Mouse (Mus musculus) liver, embryonic 13.5 days (tissue): Measurements from ENCODE around the gene Cd44. TPM values are rescaled to one million over a fixed set of nuclear protein-coding genes. Genes with fewer than 3 reads are reported as not detected.

Source experiments
- ATAC-seq: fragments of 200-750 bp; cut with Nextera tagmentation; 2 replicates; pipeline ENCODE4 v1.8.0; 2017; ENCODE audit warnings: low read depth, mild to moderate bottlenecking, moderate number of reproducible peaks, moderate library complexity
- DNase-seq: peaks from one replicate; pipeline ENCODE4 v3.0.0; 2022
- H3K27ac ChIP-seq: fragments of 300-500 bp; sonication (generic); 2 replicates; pipeline ENCODE4 v1.5.1; 2015; ENCODE audit warnings: moderate library complexity, mild to moderate bottlenecking, inconsistent platforms
- H3K27me3 ChIP-seq: fragments of 300-500 bp; sonication (generic); 2 replicates; pipeline ENCODE4 v1.6.1; 2015; ENCODE audit warnings: mild to moderate bottlenecking, inconsistent platforms
- H3K36me3 ChIP-seq: fragments of 300-500 bp; sonication (generic); 2 replicates; pipeline ENCODE4 v1.6.1; 2015; ENCODE audit warnings: mild to moderate bottlenecking, inconsistent platforms
- H3K4me1 ChIP-seq: fragments of 300-500 bp; sonication (generic); replicated peaks from 2 replicates; pipeline ENCODE4 v1.6.1; 2015; ENCODE audit warnings: inconsistent platforms
- H3K4me2 ChIP-seq: fragments of 300-500 bp; sonication (generic); 2 replicates; pipeline ENCODE4 v1.6.1; 2015; ENCODE audit warnings: inconsistent platforms, mild to moderate bottlenecking, moderate library complexity
- H3K4me3 ChIP-seq: fragments of 300-500 bp; sonication (generic); replicated peaks from 2 replicates; pipeline ENCODE4 v1.5.1; 2015; ENCODE audit warnings: mild to moderate bottlenecking, inconsistent platforms
- H3K9ac ChIP-seq: fragments of 300-500 bp; sonication (generic); 2 replicates; pipeline ENCODE4 v1.6.1; 2015; ENCODE audit warnings: mild to moderate bottlenecking, inconsistent platforms
- H3K9me3 ChIP-seq: fragments of 300-500 bp; sonication (generic); replicated peaks from 2 replicates; pipeline ENCODE4 v1.6.1; 2016; ENCODE audit warnings: inconsistent platforms
- WGBS: fragments of 180-500 bp; shearing (Covaris S2); methylation state at CpG from one replicate; pipeline ENCODE4 v1.1.7; 2015; ENCODE audit not compliant: insufficient replicate concordance; 5-methylcytosine and 5-hydroxymethylcytosine counted together
- polyA plus RNA-seq: library from polyadenylated mRNA; unstranded; fragments of >200 nt; fragmentation: Nextera tagmentation; extraction: Ambion mirVana; gene quantifications from 2 replicates; pipeline ENCODE4 v1.2.1, GENCODE M21; 2015

The Cd44 gene
- polyA plus RNA-seq, 1 experiment from 2014 or later = 15.1 TPM

DNA sequence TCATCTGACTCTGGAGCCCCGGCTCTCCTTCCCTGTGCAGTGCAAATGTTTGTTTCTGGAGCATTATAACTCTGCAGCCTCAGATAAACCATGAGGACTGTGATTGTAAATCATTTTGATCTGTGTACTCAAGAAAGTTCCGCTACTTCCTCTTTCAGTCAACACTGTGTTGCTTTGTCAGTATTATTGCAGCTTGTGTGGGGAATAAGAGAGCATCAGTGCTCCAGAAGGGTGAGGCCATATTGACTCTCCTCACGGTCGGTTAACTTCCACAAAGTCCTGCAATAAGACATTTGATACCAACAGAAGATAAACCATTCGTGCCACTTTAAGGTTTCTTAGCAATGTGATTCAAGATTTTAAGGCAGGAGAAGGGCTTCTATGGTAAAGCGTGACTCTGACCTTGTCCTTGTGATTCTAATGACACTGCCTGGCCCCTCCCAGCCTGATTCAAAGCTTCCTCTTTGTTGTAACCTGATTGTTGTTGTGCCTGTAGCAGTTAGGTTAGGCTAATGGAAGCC lies 86.1 kb downstream of the Cd44 start:
- Histone ChIP-seq H3K36me3 (peaks cover 26% of the 10 kb centered on the region), H3K4me1 (no peaks in the 10 kb centered on the region), H3K9me3 (no peaks in the 10 kb centered on the region), H3K4me3 (no peak overlapping the region), H3K27me3 (no peaks in the 10 kb centered on the region), H3K27ac (no peak overlapping the region), H3K9ac (no peak overlapping the region), H3K4me2 (no peak overlapping the region)
- WGBS = 65% methylated on average over 6 of the region's 6 CpGs
- DNase-seq = no peak
- no peak for ATAC-seq

DNA sequence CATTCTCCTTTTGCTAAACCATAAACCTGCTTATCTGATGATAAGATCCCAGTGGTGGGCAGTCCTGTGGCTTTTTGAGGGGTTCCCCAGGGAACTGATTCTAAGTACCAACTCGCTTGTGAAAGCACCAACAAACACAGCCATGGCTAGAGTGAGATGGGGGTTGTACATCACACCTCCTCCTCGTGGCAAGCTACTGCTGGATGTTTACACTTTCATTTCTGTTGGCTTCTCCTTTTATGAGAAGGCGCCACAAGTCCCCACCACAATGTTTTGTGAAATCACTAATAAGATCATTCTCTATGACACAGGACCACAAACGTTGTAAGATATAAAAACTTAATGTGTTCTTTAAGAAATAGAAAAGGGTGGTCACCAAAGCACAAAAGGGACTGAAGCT lies 88.7 kb downstream of the Cd44 start:
- H3K9ac ChIP-seq = no peak overlapping the region
- WGBS = 62% methylated on average over 4 of the region's 4 CpGs
- no peaks in the 10 kb centered on the region for H3K27me3 ChIP-seq
- no peak overlapping the region for H3K27ac ChIP-seq
- no peaks in the 10 kb centered on the region for H3K9me3 ChIP-seq
- no peaks in the 10 kb centered on the region for H3K4me1 ChIP-seq
- H3K36me3 ChIP-seq = peaks cover 15% of the 10 kb centered on the region
- H3K4me2 ChIP-seq = no peak overlapping the region
- ATAC-seq = no peak
- no peak for DNase-seq
- no peak overlapping the region for H3K4me3 ChIP-seq

DNA sequence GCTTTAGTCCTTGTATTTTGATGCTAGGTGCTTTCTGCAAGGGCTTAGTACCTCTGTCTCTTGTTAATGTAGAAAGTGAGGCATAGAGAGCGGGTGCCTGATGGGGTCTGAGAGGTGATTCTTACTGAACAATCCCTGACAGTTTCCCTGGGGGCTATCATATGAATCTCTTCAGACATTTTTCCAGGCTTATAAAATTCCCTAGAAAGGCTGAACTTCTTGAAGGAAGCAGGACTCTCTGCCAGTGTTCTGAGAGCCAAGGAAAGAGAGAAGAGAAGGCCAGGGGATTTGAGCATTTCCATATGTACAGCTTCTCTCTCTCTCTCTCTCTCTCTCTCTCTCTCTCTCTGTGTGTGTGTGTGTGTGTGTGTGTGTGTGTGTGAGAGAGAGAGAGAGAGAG lies 92.0 kb downstream of the Cd44 start:
- no peaks in the 10 kb centered on the region for H3K27me3 ChIP-seq
- H3K4me2 ChIP-seq = no peak overlapping the region
- ATAC-seq (no peak), DNase-seq (no peak)
- H3K36me3 ChIP-seq = peaks cover 11% of the 10 kb centered on the region
- H3K9ac ChIP-seq = no peak overlapping the region
- no peaks in the 10 kb centered on the region for H3K9me3 ChIP-seq
- no peak overlapping the region for H3K4me3 ChIP-seq
- no peaks in the 10 kb centered on the region for H3K4me1 ChIP-seq
- H3K27ac ChIP-seq = no peak overlapping the region
- 69% methylated on average over 1 of the region's 1 CpGs for WGBS

DNA sequence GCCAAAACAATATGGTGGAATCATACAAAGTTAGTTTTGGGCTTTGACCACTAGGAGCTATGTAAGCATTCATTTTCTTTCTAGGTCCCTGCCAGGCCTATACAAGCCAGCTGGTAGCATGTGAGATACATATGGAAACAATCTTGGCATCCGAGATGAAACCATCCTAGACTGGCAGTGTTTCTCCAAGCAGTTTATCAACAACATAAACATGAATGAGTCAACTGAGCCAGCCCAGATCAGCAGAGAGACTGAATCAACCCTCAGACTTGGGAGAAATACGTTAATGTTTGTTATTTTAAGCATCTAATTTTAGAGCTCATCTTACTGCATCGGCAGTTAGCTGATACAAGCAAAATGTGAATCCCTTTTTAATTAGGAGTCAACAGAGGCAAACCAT lies 93.8 kb downstream of the Cd44 start:
- Histone ChIP-seq H3K4me2 (no peak overlapping the region), H3K4me3 (no peak overlapping the region), H3K27me3 (no peaks in the 10 kb centered on the region), H3K36me3 (0 out of 2 replicates have a peak, but pooled peaks cover under 1% of the 10 kb centered on the region), H3K9ac (no peak overlapping the region), H3K9me3 (no peaks in the 10 kb centered on the region), H3K27ac (no peak overlapping the region), H3K4me1 (no peaks in the 10 kb centered on the region)
- ATAC-seq = no peak
- WGBS = 71% methylated on average over 3 of the region's 3 CpGs
- no peak for DNase-seq

DNA sequence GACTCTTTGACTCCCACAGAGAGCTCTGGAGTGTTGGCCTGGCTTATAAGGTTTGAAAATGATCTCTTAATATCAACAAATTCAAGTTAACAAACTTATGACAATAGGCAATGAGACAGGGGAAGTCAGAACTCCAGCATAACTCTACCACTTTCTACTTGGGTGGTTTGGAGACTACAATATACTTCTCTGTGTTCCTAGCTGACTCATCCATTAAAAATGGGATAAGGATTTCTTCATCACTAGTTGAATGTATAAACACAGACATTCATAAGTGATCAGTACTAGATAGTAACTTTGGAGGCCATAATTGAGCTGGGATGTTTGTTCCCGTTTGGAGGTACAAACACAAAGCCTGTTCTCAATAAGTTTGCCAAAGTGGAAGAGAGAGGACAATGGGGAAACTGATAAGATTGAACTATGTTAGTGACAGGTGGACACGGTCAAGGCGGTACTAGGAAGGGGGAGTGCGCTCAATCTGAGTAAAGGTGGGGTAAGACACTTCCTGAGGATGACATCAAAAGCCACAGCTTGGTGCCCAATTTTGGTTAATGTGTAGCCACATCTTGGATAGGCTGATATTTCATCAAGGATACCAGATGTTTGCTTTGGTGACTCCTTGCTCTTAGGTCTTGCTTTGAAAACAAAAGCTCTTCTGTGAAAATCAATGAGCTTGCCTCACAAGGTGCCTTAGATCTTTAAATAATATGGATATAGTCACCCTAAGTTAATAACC lies 95.5 kb downstream of the Cd44 start:
- Histone ChIP-seq H3K4me1 (no peaks in the 10 kb centered on the region), H3K4me2 (no peak overlapping the region), H3K9ac (no peak overlapping the region), H3K36me3 (no peaks in the 10 kb centered on the region), H3K9me3 (no peaks in the 10 kb centered on the region), H3K27me3 (no peaks in the 10 kb centered on the region), H3K27ac (no peak overlapping the region), H3K4me3 (no peak overlapping the region)
- no peak for ATAC-seq
- 57% methylated on average over 4 of the region's 4 CpGs for WGBS
- DNase-seq = no peak

DNA sequence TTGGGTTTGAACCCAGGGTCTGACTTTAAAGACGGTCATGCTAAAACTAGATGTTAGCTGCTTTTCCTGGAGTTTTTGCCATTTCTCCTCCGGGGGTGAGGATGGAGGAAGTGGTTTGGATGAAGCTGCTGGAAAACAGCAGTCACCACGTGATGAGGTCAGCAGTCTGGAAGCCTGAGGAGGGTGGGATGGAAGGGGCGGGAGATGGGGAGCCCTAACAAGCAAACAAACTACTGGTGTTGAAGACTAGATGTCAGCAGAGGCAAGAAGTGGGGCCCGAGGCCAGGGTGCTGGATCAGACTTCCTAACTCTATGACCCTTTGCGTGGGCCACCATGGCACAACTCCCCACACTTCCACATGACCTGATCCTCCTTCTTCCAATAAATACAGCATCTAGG lies 96.2 kb downstream of the Cd44 start:
- H3K27me3 ChIP-seq = no peaks in the 10 kb centered on the region
- H3K27ac ChIP-seq = no peak overlapping the region
- no peaks in the 10 kb centered on the region for H3K4me1 ChIP-seq
- H3K36me3 ChIP-seq = no peaks in the 10 kb centered on the region
- 50% methylated on average over 6 of the region's 6 CpGs for WGBS
- no peak overlapping the region for H3K4me3 ChIP-seq
- no peak overlapping the region for H3K9ac ChIP-seq
- no peak for DNase-seq
- ATAC-seq = no peak
- no peak overlapping the region for H3K4me2 ChIP-seq
- H3K9me3 ChIP-seq = no peaks in the 10 kb centered on the region

DNA sequence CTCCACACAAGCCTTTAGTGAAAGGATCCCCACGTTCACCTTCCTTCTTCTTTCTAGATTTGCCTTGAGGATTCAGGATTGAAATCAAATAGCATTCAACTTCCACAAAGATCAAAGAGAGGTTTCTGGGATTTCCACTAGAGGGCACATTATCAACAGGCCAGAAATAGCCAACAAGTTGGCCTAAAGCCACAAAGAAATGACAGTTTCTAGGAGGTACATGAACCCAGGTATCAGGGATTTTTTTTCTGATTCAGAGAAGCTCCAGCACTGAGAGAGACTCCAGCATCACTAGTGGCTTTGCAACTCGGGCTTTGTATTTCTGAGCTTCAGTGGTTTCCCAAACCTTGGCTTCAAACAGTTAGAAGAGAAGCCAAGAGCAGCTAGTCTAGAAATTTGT lies 97.4 kb downstream of the Cd44 start:
- ATAC-seq = no peak
- Histone ChIP-seq H3K4me2 (no peak overlapping the region), H3K27me3 (no peaks in the 10 kb centered on the region), H3K9ac (no peak overlapping the region), H3K4me3 (no peak overlapping the region), H3K4me1 (no peaks in the 10 kb centered on the region), H3K27ac (no peak overlapping the region), H3K36me3 (no peaks in the 10 kb centered on the region), H3K9me3 (no peaks in the 10 kb centered on the region)
- DNase-seq = no peak
- WGBS = 14% methylated on average over 2 of the region's 2 CpGs

DNA sequence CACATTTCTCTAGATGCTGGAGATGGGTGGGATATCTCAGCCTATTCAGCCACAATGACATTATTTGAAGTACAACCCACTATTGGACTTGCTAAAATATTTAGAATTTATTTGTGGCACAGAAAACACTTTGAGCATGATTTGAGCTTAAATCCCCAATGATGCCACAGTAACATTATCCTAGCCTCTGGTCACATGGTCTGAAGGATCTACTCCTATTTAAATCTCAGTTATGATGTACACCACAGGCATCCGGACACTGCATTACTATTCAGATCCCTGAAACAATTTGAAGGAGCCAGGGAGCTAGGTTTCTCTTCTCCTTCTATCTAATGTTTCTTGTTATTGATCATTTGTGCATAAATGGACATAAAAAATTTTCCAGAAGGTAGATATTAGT lies 99.6 kb downstream of the Cd44 start:
- 62% methylated on average over 1 of the region's 1 CpGs for WGBS
- no peak overlapping the region for H3K4me2 ChIP-seq
- no peaks in the 10 kb centered on the region for H3K9me3 ChIP-seq
- ATAC-seq (no peak), DNase-seq (no peak)
- H3K4me1 ChIP-seq = no peaks in the 10 kb centered on the region
- H3K9ac ChIP-seq = no peak overlapping the region
- no peak overlapping the region for H3K4me3 ChIP-seq
- no peaks in the 10 kb centered on the region for H3K36me3 ChIP-seq
- H3K27ac ChIP-seq = no peak overlapping the region
- H3K27me3 ChIP-seq = no peaks in the 10 kb centered on the region

DNA sequence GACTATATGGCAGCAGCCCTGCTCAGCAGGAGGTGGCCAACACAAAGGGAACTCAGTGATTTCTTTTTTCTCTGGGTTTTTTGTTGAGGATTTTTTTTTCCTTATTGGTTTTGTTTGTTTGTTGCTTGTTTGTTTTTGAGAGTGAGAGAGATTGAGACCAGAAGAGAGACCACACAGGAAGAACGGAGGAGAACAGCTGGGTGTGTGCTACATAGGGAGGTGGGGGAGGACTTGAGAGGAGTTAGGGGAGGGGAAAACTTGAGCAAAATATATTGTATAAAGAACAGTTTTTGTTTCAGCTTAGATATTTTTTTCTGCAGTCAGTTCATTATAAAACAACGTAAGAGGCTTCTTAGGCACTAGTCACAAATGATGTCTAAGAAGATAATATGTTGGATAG lies 103.3 kb downstream of the Cd44 start:
- Histone ChIP-seq H3K4me1 (no peaks in the 10 kb centered on the region), H3K36me3 (no peaks in the 10 kb centered on the region), H3K27me3 (no peaks in the 10 kb centered on the region), H3K4me3 (no peak overlapping the region), H3K4me2 (no peak overlapping the region), H3K27ac (no peak overlapping the region), H3K9me3 (no peaks in the 10 kb centered on the region), H3K9ac (no peak overlapping the region)
- 65% methylated on average over 2 of the region's 2 CpGs for WGBS
- ATAC-seq = no peak
- DNase-seq = no peak

DNA sequence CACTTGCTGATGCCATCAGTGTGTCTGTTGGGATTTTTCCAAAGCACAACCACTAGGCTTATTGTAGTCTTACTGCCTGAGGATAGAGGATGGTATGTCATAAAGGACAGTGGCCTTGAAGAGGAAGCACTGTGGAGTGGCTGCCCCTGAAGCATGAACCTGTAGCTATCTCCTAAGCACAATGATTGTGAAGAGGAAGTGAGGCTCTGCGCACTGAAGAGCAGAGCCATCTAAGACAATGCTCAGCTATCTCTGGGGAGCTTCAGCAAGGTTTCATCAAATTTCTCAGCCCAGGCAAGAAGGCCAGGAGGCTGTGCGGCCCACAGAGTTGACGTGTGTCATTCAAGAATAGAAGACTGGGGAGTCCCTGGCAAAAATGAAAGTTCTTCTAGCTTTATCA lies 106.4 kb downstream of the Cd44 start:
- H3K9ac ChIP-seq = no peak overlapping the region
- H3K36me3 ChIP-seq = no peaks in the 10 kb centered on the region
- no peak for ATAC-seq
- H3K4me1 ChIP-seq = no peaks in the 10 kb centered on the region
- 47% methylated on average over 3 of the region's 3 CpGs for WGBS
- no peak overlapping the region for H3K27ac ChIP-seq
- H3K4me3 ChIP-seq = no peak overlapping the region
- no peaks in the 10 kb centered on the region for H3K9me3 ChIP-seq
- H3K4me2 ChIP-seq = no peak overlapping the region
- DNase-seq = no peak
- no peaks in the 10 kb centered on the region for H3K27me3 ChIP-seq

DNA sequence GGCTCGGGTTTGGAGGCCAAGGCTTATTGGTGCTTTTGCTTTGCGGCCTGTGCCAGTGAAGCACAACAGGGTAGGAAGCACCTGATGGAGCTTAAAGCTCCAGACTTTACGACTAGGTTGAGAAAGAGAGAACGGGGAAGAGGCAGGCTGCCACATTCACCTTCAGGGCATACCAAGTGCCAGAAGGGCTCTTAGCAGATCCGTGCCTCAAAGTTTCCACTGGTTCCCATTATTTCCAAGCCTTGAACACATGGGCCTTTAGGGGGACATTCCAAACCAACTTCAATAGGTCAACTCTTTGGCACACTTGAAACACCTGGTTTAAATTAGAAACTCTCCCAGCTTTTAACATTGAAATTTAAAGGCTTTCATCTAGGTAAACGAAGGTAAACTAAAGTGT lies 108.7 kb downstream of the Cd44 start:
- DNase-seq (no peak), ATAC-seq (no peak)
- no peak overlapping the region for H3K4me3 ChIP-seq
- WGBS = 74% methylated on average over 6 of the region's 6 CpGs
- no peaks in the 10 kb centered on the region for H3K27me3 ChIP-seq
- H3K36me3 ChIP-seq = no peaks in the 10 kb centered on the region
- H3K9ac ChIP-seq = no peak overlapping the region
- H3K4me2 ChIP-seq = no peak overlapping the region
- no peak overlapping the region for H3K27ac ChIP-seq
- H3K4me1 ChIP-seq = no peaks in the 10 kb centered on the region
- H3K9me3 ChIP-seq = no peaks in the 10 kb centered on the region

DNA sequence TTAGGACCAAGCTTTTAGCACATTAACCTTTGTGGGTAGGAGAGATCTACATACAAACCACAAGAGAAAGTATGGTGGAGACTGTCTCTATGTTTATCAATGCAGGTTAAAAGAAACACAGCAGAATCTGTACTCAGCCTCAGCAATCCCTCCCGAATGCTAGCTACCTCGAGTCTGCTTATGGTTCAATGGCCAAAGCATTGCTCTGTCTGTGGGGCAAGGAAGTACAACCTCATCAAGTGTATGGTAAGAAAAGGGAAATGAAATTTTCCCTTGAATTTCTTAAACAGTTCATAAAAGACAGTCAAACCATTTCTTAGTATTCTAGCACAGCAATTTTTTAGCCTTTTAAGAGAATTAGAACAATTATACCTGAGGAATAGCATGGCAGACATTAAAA lies 109.8 kb downstream of the Cd44 start:
- ATAC-seq = no peak

More for the DNA sequence above, 109.8 kb downstream of the Cd44 start:
- H3K4me1 ChIP-seq = no peaks in the 10 kb centered on the region
- no peaks in the 10 kb centered on the region for H3K9me3 ChIP-seq
- 45% methylated on average over 2 of the region's 2 CpGs for WGBS
- no peak overlapping the region for H3K9ac ChIP-seq
- no peak for DNase-seq
- no peaks in the 10 kb centered on the region for H3K27me3 ChIP-seq
- no peak overlapping the region for H3K4me3 ChIP-seq
- H3K36me3 ChIP-seq = no peaks in the 10 kb centered on the region
- no peak overlapping the region for H3K4me2 ChIP-seq
- no peak overlapping the region for H3K27ac ChIP-seq
